Mouse (Mus musculus) ZHBTc4 (cell line): ENCODE results near the gene Dynlrb1.

ENCODE experiments used
- DNase-seq: peaks from one replicate; pipeline ENCODE4 v3.0.0-alpha.2; 2011; ENCODE audit warnings: low read depth, low spot score

Dynlrb1 gene

DNA sequence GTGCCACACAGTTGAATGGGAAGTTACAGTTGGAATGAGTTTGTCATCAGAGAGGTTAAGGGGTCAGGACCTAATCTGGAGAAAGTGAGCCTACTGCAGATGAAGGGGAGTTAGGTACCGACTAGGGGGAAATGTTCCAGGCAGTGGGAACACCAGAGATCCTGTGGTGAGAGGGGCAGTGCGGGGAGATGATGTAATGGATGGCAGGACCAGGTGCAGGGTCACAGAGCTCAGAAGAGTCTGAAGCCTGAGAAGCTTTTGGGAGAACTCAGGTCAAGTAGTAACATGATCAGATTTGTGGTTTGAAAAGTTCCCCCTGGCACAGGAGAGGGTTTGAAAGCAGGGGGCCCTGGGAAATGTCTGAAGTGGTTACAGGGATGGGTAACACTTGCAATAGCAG is 43.8 kb downstream of the Dynlrb1 start:
- no peak for DNase-seq

DNA sequence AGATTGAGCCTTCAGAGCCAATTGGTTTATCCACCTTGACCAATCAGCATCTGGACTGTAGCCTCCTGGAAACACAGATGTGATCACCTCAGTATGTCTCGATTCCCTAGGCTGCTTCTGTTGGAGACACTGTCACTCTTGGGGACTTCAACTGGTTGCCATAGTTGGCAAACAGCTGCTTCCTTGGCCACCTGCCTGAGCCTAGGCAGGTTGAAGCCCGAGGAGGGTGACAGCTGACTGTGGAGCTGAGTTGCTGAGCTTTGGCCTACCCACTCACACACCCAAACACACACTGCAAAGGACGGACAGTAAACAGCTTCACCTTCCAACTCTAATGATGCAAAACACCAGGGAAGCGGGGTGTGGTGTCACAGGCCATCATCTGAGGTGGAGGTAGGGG is 47.5 kb downstream of the Dynlrb1 start:
- peak; percentile 37 for DNase-seq

GRCm38 (mm10) chr2:155284647-155285046 is 48.3 kb downstream of the Dynlrb1 start:
- no peak for DNase-seq

- DNase-seq = no peak
Measured at GRCm38 (mm10) chr2:155285744-155286143, 49.4 kb downstream of the Dynlrb1 start.

DNA sequence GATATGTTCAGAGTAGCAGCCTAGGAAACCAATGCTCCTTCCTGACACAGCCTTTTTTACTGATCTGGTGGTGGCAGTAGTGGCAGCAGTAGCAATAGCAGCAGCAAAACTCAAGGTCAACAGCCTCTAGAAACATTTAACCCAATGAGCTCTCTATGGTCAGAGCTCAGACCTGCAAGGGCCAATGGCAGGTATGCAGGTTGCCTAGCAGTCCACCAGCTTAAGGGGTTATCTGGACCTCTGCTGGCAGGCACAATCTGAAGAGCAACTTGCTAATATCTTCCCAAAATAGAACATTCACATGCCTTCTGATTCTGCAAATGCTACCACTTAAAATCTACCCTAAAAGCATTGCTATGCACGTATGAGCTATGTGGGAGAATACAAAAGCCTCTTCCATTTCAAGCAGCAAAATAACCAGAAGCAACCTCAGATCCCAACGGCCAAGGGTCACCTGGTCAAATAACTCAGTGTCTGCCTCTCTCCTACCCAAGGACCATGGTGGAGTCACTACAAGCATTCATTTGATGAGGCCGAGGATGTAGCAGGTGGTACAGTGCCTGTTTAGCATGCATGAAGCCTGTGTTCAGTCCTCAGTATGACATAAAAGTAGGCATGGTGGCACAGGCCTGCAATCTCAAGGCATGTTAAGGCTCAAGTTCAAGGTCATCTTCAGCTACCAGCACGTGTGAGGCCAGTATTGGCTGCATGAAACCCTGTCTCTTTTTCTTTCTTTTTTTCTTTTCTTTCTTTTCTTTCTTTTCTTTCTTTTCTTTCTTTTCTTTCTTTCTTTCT is 51.3 kb downstream of the Dynlrb1 start:
- DNase-seq = no peak

- no peak for DNase-seq
Measured at GRCm38 (mm10) chr2:155290066-155290465, 53.7 kb downstream of the Dynlrb1 start.

DNA sequence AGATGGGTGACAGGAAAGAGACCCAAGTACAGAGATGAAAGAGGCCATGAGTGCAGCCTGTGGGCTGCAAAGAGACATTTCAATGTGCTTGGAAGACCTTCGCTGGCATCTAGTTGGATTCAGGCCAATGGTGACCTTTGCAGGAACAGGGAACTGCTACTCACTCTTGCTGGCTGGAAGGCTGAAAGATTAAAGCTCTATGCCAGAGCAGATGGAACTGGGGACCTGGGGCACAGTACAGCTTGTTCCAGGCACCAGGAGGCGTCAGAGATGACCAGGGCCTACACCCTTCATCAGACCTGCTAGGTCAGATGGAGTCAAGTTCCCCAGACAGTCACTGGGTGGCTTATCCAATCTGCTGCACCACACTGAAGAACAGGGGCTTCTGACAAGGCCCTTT is 57.0 kb downstream of the Dynlrb1 start:
- DNase-seq = no peak

- DNase-seq = no peak
Measured at GRCm38 (mm10) chr2:155293946-155294345, 57.6 kb downstream of the Dynlrb1 start.

GRCm38 (mm10) chr2:155295453-155295852 is 59.1 kb downstream of the Dynlrb1 start:
- no peak for DNase-seq

DNA sequence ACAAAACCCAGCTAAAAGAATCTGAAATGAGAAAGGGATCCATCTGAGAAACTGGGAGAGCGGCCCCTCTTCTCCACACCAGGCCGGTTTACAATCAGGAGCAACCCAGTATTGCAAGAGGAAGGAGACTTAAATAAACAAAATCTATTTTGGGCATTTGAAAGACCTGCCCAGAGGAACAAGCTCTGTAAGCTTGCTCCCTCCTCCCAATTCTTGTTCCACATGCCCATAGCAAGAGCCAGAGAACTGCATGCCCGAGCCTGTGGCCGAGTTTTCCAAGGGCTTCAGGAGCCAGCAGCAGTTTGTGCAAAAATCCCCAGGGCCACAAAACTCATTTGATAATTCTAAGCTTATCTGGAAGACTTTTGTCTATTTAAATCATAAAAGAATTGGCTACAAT is 63.2 kb downstream of the Dynlrb1 start:
- no peak for DNase-seq
